Mouse (Mus musculus): ENCODE data around the gene Med1.
"Not testable (repeated sequence)": the region's sequence is repeated elsewhere in the genome, so short reads cannot be mapped to it uniquely, and the experiment has no call there.

Gene Med1

DNA sequence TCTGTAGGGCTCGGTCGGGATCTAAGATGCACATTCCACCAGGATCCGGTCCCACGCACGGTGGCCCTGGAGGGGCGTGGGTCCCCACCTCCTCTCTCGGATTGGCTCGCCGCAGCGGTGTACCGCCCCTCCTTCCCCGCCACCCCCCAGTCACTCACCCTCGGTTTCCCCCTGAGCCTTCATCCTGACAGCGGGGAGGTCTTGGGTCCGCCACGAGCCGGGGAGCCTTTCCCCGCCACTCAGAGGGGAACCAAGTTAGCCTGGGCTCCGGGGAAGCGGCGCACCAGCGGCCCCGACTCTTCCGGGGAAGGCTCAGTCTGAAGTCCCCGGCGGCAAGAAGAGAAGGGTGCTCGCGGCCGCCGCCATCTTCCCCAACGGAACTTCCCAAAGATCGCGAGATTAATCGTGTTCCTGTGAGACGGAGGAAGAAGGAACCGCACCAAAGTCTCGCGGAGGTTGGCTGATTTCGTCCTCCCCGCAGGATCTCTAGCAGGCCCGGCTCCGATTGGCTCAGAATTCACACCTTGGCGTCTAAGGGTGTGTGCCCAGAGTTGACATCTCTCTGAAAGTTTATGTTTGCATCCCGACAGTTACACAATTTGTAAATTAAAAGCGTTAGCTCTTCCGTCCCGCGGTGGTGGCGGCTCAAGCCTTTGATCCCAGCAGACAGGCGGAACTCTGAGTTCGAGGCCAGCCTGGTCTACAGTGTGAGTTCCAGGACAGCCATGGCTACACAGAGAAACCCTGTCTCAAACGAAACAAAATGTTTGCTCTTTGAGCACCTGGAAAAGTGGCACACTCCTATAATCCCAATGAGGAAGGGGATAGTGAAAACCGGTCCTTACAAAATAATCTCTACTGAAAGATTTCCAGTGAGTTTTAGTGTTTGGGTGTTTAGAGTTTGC is at the start of gene Med1:
Med1 (minus strand) TSS at position 393 of the 905 bp plus-strand sequence.
- in situ Hi-C loops (cut with MboI), result no loop called here

DNA sequence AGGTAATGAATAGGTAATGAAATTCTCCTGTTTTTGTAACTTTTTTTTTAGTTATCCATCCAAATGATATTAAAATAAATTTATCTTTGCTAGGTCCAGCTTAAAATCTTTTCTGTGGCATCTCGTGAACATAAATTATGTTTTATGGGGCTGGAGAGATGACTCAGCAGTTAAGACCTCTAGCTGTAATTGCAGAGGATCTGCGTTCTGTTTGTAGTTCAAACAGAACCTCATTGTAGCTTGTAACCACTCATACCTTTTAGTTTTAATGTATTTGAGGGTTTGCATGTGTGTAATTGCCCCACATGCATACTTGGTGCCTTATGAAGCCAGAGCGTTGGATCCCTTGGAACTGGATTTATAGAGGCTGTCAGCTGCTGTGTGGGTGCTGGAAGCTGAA is 45.9 kb upstream of the Med1 start:
- in situ Hi-C loops (cut with MboI), result no loop called here

DNA sequence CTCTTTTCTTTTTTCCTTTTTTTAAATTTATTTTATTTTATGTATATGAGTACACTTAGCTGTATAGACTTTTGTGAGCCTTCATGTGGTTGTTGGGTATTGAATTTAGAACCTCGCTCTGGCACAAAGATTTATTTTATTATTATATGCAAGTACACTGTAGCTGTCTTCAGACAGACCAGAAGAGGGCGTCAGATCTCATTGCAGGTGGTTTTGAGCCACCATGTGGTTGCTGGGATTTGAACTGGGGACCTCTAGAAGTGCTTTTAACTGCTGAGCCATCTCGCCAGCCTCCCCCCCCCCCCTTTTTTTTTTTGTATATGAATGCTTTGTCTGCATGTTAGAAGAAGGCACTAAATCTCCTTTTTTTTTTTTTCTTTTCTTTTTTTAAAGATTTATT is 45.3 kb upstream of the Med1 start:
- in situ Hi-C loops (cut with MboI), result no loop called here

DNA sequence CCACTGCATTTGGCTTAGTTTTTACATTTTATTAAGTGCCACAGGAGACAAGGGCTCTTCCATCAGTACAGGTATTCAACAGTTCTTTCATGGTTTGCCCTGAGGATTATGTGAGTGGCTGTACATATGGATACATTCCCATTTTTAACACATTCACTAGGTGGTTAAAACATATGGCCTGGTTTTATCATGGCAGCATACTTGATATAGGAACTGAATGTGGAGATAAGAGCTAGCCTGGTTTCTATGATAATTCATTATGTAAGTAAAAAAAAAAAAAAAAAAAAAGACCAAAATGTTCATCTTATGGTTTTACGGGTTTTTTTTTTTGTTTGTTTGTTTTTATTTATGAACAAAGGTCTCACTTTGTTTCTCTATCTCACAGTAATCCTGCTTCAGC is 33.3 kb upstream of the Med1 start:
- in situ Hi-C loops (cut with MboI), result no loop called here

DNA sequence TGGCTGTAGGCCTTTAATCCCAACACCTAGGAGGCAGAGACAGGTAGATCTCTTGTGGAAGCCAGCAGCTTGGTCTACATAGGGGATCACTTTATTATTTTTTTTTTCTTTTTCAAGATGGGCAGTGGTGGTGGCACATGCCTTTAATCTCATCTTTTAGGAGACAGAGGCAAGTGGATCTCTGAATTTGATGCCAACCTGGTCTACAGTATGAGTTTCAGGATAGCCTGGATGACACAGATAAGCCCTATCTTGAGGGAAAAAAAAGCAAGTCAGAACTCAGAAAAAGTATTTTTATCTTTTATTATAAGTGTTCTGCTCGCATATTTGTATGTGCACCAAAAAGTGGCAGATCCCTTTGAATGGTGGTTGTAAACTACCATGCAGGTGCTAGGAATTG is 20.2 kb upstream of the Med1 start:
- in situ Hi-C loops (cut with MboI), result no loop called here

DNA sequence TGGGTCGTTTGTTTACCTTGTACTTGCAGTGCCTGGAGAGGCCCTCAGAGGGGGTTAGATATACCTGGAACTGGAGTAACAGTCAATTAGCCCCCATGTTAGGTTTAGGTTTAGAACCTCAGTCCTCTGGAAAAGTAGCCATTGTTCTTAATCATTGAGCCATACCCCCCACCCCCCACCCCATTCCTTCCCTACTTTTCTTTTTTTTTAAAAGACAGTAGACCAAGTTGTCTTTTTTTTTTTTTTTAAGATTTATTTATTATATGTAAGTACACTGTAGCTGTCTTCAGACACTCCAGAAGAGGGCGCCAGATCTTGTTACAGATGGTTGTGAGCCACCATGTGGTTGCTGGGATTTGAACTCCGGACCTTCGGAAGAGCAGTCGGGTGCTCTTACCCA is 16.6 kb upstream of the Med1 start:
- in situ Hi-C loops (cut with MboI), result not testable (repeated sequence)

DNA sequence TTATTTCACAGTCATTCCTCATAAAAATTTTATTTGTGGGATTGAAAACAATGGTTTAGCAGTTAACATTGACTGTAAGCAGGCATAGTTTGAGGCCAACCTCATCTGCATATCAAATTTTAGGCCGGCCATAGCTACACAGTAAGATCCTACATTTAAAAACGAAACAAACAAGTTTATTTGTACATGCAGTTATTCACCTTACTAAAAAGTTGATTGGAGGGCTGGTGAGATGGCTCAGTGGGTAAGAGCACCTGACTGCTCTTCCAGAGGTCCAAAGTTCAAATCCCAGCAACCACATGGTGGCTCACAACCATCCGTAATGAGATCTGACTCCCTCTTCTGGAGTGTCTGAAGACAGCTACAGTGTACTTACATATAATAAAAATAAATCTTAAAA is 13.2 kb upstream of the Med1 start:
- in situ Hi-C loops (cut with MboI), result not testable (repeated sequence)

DNA sequence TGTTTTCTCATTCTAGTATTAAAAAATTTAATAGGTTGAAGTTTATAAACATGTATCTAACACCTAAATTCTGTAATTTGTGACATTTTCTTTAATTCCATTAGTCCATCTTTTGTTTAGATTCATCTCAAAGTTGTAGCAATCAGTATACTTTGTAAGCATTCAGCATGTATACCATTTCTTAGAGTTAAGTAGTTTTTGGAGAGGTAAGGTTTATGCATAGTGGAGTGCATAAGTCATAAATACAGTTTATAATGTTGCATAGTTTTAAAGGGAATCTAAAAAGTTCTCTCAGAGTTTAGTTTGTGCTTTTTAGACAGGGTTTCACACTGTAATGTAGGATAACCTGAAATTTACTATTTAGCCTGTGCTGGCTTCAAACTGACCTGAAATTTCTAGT is 12.4 kb upstream of the Med1 start:
- in situ Hi-C loops (cut with MboI), result no loop called here

DNA sequence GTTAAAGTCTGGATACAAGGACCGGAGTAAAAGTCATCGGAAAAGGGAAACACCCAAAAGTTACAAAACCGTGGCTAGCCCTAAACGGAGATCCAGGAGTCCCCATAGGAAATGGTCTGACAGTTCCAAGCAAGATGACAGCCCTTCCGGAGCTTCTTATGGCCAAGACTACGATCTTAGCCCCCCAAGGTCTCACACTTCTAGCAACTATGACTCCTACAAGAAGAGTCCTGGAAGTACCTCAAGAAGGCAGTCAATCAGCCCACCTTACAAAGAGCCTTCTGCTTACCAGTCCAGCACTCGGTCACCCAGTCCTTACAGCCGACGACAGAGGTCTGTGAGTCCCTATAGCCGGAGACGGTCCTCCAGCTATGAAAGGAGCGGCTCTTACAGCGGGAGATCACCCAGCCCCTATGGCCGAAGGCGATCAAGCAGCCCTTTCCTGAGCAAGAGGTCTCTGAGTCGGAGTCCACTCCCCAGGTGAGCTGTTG is 10.9 kb upstream of the Med1 start:
- in situ Hi-C loops (cut with MboI), result no loop called here

DNA sequence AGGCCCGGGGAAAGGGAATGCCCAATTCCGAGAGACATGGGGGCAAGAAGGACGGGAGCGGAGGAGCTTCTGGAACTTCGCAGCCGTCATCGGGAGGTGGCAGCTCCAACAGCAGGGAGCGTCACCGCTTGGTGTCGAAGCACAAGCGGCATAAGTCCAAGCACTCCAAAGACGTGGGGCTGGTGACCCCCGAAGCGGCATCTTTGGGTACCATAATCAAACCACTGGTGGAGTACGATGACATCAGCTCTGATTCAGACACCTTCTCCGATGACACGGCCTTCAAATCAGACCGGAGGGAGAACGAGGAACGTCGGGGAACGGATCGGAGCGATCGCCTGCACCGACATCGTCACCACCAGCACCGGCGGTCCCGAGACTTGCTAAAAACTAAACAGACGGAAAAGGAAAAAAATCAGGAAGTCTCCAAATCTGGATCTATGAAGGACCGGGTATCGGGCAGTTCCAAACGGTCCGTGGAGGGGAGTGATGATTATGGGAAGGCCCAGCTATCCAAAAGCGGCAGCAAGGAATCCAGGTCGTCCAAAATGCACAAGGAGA is 10.3 kb upstream of the Med1 start:
- in situ Hi-C loops (cut with MboI), result no loop called here

DNA sequence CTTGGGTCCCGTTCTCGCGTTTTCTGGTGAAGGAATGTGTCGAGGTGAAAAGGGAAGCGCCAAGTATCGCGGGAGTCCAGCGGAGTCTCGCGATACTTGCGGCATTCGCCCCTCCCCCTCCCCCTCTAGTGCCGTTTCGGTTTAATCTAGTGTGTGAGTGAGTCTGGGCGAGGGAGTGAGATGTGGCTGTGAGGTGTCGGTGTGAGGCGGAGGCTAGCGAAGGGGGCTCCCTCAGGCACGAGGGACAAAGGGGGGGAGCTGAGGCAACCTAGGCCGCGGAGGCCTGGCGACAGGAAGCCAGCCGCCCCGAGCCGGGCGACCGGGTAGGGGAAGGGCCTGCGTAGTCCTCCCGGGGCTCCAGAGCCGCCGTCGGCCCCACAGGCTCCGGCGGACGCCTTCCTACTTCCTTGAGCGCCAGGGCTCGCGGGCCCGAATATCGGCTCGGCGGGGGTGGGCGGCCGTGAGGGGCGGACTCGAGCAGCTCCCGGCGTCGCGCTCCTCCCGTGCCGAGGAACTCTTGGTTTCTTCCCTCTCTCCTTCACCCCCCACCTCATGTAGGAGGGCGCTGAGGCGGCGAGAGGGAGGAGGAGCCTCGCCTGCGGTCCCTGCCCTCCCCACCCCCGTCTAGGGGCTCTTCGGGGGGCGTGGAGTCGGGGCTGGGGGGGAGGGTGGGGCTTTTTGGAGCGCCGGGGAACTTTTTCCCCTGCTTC is 9.7 kb upstream of the Med1 start, which contains the start of gene Cdk12:
Cdk12 (plus strand) TSS at position 419 of the 710 bp plus-strand sequence.
- in situ Hi-C loops (cut with MboI), result no loop called here

DNA sequence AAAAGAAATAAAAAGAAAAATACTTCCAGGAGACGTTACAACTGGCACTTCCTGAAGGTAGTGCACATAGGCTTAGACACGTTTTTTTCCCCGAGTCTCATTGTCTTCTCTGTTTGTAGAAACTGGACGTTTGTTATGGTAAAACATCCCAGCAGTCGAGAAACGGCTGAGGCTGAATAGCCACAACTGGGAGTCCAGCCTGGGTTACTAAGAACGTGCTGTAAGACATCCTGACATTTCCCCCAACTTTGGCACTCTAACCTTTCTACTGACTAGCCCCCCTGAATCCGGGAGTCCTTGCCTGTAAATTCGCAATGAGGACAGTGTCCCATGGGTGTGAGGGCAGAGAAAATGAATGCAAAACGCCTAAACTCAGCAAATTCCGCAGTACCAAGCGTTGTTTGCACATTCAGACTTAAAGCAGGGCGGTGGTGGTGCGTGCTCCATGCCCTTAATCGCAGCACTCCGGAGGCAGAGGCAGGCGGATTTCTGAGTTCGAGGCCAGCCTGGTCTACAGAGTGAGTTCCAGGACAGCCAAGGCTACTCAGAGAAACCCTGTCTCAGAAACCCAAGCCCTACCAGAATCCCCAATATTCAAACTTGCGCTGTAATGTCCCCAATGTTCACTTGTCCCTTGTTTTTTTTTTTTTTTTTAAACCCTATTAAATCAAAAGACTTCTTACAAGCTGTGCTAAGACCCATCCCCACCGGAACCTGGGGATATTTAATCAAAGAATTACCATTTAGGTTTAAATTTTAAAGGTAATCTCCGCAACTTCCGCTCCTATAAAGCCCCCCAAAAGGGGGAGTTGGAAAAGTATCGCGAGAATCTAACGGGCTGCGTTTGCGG is 8.9 kb upstream of the Med1 start:
- in situ Hi-C loops (cut with MboI), result no loop called here

DNA sequence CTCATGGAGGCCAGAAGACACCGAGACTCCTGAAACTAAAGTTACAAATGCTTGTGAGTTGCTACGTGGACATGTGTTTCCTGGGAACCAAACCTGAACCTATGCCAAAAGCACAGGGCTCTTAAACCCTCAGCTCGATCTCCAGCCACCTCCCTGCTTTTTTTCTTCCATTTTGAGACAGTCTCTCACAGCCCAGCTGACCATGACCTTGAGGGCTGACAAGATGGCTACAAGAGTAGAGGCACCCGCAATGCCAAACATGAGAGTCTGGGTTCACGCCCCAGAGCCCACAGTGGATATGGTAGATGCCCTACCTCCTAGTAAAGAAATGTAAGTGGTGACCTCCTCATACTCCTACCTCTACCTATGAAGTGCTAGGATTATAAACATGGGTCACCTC is 2.3 kb downstream of the Med1 start:
- in situ Hi-C loops (cut with MboI), result no loop called here

DNA sequence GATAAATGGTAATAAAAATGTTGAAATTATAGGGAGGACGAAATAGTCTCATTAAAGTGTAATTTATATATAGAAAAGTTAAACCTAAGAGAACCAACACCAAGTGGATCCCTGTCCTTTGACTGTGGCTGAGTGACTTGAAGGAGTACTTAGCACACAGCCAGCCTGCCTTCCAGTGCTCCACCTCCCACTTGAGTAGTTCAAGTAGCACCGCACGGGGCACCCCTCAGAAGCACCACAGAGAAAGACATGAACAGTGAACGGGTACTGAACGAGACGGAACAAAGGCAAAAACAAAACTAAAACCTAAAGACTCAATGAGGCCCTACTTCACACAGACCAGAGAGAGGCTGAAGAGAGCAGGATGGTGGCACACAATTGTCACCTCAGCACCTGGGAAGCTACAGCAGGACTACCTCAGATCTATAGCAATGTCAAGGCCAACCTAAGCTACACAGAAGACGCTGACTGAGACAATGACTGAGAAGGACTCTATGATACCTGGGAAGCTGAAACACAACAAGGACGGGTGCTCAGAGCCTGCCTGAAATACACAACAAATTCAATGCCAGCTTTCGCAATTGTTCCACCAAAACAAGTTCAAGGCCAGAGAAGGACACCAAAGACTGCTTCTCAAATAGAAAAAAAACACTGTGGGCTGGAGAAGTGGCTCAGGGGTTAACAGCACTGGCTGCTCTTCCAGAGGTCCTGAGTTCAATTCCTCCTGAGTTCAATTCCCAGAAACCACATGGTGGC is 5.3 kb downstream of the Med1 start:
- in situ Hi-C loops (cut with MboI), result no loop called here

DNA sequence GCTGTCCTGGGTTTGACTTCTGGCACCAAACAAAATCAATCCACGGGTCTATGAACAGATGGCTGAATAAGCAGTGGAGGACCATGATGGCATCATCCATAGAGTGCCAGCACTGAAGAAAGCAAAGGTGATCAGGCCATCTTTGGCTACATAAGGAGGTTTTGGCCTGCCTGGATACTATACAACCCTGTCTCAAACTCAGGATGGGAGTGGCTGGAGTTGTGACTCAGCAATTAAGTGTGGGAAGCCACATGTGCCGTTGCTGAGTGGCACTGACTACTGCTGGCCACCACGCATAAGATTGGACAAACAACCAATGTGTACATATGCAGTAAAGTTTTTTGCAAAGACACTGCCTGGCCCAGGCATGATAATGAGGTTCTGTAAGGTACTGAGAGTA is 10.9 kb downstream of the Med1 start:
- in situ Hi-C loops (cut with MboI), result not testable (repeated sequence)

DNA sequence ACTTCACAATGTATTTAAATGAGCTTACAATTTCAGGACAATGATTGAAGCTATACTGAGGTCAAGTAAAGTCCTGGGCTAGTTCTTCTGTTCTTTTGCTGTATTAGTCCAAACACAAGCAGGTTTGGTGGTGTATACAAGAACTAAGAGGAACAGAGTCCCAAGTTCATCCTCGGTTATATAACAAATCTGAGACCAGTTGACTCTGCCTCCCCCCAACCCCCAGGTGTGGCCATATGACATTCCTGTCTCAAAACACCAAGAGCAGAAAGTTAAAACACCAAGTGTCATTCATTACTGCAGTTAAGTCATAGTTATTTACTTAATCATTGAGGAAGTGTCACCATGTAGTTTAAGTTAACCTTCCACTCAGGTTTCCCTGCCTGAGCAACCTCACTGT is 24.7 kb downstream of the Med1 start:
- in situ Hi-C loops (cut with MboI), result no loop called here

DNA sequence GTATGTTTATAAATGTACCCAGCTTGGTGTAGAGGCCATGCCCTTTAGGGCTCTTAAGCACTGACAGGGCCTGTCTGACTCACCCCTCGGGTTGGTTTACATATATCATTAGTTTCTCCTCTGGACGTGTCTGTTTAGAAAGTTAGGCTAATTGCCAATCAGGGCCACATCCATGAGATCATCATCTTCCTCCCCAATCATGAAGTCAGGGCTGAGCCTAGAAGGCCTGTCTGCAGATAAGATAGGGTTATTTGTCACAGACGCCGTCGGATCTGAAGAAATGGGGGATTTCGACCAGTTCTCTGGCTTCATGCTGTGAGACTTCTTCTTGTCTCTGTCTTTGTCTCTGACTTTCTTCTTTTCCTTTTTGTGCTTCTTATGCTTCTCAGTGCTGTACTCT is 38.0 kb downstream of the Med1 start:
- in situ Hi-C loops (cut with MboI), result no loop called here

DNA sequence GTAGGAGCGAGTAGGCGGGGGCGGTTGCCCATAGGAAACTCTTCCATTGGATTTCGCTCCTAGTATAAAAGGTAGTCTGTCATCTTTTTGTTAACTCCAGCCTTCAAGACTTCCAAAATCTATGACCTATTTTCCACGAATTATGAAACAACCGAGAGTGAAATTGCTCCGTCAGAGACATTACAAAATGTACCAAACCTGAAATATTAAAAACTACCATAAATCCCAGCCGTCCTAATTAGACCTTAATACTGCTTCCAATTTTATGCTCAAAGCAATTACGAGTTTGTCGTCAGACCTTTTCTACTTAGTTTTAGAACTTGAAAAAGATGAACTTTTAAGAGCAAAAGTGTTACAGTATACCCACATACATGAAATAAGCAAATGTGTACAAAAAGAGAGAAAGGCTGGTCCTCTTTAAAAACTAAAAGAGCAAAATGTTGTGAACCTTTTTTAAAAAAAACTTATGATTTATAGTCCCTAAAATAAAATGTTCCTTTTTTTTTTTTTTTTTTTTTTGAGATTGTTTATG is 42.4 kb downstream of the Med1 start:
- in situ Hi-C loops (cut with MboI), result no loop called here

DNA sequence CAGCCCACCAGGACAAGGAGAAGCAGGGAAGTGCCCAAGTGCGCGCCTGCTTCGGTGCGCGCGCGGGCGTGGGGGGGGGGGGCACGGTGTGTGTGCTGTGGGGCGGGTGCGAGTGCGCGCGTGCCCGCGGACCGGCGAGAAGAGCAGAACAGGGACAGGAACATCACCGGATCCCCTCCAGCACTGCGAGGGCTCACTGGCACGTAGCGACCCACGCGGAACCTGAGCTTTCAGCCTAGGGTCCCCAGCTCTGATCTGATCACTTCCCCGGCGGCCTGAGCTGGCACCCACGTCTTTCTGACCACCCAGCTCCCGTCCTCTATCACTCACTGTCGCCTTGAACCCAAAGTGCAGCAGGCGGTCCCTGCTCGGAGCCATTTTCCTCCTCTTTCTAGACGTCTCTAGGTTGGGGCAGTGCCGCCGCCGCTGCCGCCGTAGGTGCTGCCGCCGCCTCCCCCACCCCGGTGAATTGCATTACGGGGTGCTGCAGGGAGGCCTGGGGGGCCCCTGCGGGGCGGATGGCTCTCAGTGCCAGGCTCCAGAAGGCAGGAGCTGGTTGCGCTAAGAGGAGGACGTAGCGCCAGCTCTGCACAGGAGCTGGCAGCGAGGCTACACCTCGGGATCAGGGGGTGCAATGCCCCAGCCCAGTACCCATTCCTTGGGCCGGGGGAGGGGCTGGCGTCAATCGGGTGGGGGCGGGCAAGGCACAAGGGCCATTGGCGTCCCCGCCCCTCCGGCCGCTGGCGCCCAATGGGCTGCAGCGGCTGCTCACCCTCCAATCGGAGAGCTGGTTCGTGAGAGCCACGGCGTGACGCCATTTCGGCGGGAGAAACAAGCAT is 43.1 kb downstream of the Med1 start, which contains the start of gene Fbxl20:
Fbxl20 (minus strand) TSS at position 618 of the 839 bp plus-strand sequence.
- in situ Hi-C loops (cut with MboI), result no loop called here

DNA sequence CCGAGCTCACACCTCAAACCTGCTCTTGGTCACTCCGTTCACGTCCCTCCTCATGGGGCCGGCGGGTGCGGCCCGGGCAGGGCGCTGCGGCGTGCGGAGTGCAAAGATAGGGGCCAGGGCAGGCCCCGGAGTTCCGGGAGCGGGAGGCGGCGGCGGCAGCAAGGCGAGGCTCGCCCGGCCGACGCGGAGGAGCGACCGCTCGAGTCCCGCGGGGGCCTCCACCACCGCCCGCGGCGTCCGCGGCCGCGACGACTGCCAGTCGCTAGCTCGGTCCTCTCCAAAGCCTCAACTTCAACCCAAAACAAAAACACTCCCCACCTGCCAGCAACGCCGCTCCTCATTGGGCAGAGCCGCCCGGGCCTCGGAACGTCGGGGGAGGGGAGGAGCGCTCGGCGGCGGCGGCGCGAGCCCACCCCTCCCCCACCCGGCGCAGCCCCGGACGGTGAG is 43.8 kb downstream of the Med1 start:
- in situ Hi-C loops (cut with MboI), result no loop called here

All from mature B cell (primary cell).